Mouse (Mus musculus): ENCODE measurements around the gene Ywhae. TPM values are rescaled to one million over a fixed set of nuclear protein-coding genes. Genes with fewer than 3 reads are reported as not detected.

The Ywhae gene
- polyA plus RNA-seq, 1 experiment from 2014 or later, result 453 TPM

- Histone ChIP-seq H3K9me3 (ENCODE audit: low read length) (no peaks in the 10 kb centered on the region), H3K36me3 (ENCODE audit: insufficient read depth, low read length) (no peaks in the 10 kb centered on the region), H3K4me1 (ENCODE audit: insufficient read depth, low read depth, low read length) (no peaks in the 10 kb centered on the region), H3K4me3 (ENCODE audit: low read depth, low read length) (no peak overlapping the region), H3K27ac (ENCODE audit: low read length) (no peak overlapping the region), H3K4me2 (replicated peaks; ENCODE audit: low read depth, low read length) (no peak overlapping the region), H3K9ac (replicated peaks; ENCODE audit: low read depth) (no peak overlapping the region), H3K27me3 (replicated peaks; ENCODE audit: insufficient read depth, low read length) (no peaks in the 10 kb centered on the region)
- WGBS, result 91% methylated on average over 1 of the region's 1 CpGs
- no peak for ATAC-seq
- DNase-seq (ENCODE audit: low spot score), result no peak
- no peak for TF ChIP-seq EP300 (IDR thresholded peaks at IDR 0.05)
- peak; percentile 27; the same call in 1 of the 2 replicates for TF ChIP-seq CTCF (IDR thresholded peaks at IDR 0.05)
These were observed 43.2 kb downstream of the Ywhae start for GRCm38 (mm10) chr11:75775919-75776318.

GRCm38 (mm10) chr11:75781919-75782318, 49.2 kb downstream of the Ywhae start:
- H3K27me3 ChIP-seq (replicated peaks; ENCODE audit: insufficient read depth, low read length), result no peaks in the 10 kb centered on the region
- H3K4me2 ChIP-seq (replicated peaks; ENCODE audit: low read depth, low read length), result no peak overlapping the region
- no peak overlapping the region for H3K9ac ChIP-seq (replicated peaks; ENCODE audit: low read depth)
- peak; percentile 99 for TF ChIP-seq CTCF (IDR thresholded peaks at IDR 0.05)
- TF ChIP-seq EP300 (IDR thresholded peaks at IDR 0.05), result no peak
- peak; percentile 88 for DNase-seq (ENCODE audit: low spot score)
- peak; percentile 81 for ATAC-seq
- no peaks in the 10 kb centered on the region for H3K36me3 ChIP-seq (ENCODE audit: insufficient read depth, low read length)
- H3K4me3 ChIP-seq (ENCODE audit: low read depth, low read length), result no peak overlapping the region
- WGBS, result 15% methylated on average over 6 of the region's 6 CpGs
- no peaks in the 10 kb centered on the region for H3K4me1 ChIP-seq (ENCODE audit: insufficient read depth, low read depth, low read length)
- H3K27ac ChIP-seq (ENCODE audit: low read length), result no peak overlapping the region
- no peaks in the 10 kb centered on the region for H3K9me3 ChIP-seq (ENCODE audit: low read length)

GRCm38 (mm10) chr11:75783799-75784198, 51.1 kb downstream of the Ywhae start:
- H3K36me3 ChIP-seq (ENCODE audit: insufficient read depth, low read length), result no peaks in the 10 kb centered on the region
- H3K9ac ChIP-seq (replicated peaks; ENCODE audit: low read depth), result no peak overlapping the region
- H3K4me3 ChIP-seq (ENCODE audit: low read depth, low read length), result no peak overlapping the region
- no peak overlapping the region for H3K27ac ChIP-seq (ENCODE audit: low read length)
- ATAC-seq (no peak), DNase-seq (ENCODE audit: low spot score) (no peak)
- H3K9me3 ChIP-seq (ENCODE audit: low read length), result no peaks in the 10 kb centered on the region
- H3K4me1 ChIP-seq (ENCODE audit: insufficient read depth, low read depth, low read length), result no peaks in the 10 kb centered on the region
- TF ChIP-seq CTCF (IDR thresholded peaks at IDR 0.05) (no peak), EP300 (IDR thresholded peaks at IDR 0.05) (no peak)
- no peaks in the 10 kb centered on the region for H3K27me3 ChIP-seq (replicated peaks; ENCODE audit: insufficient read depth, low read length)
- 59% methylated on average over 5 of the region's 5 CpGs for WGBS
- H3K4me2 ChIP-seq (replicated peaks; ENCODE audit: low read depth, low read length), result no peak overlapping the region

GRCm38 (mm10) chr11:75785897-75786296, 53.2 kb downstream of the Ywhae start:
- H3K4me3 ChIP-seq (ENCODE audit: low read depth, low read length), result no peak overlapping the region
- no peak overlapping the region for H3K4me2 ChIP-seq (replicated peaks; ENCODE audit: low read depth, low read length)
- H3K9ac ChIP-seq (replicated peaks; ENCODE audit: low read depth), result no peak overlapping the region
- H3K36me3 ChIP-seq (ENCODE audit: insufficient read depth, low read length), result no peaks in the 10 kb centered on the region
- no peaks in the 10 kb centered on the region for H3K27me3 ChIP-seq (replicated peaks; ENCODE audit: insufficient read depth, low read length)
- no peak overlapping the region for H3K27ac ChIP-seq (ENCODE audit: low read length)
- WGBS, result 66% methylated on average over 8 of the region's 8 CpGs
- ATAC-seq, result no peak
- no peaks in the 10 kb centered on the region for H3K4me1 ChIP-seq (ENCODE audit: insufficient read depth, low read depth, low read length)
- DNase-seq (ENCODE audit: low spot score), result no peak
- no peaks in the 10 kb centered on the region for H3K9me3 ChIP-seq (ENCODE audit: low read length)
- TF ChIP-seq CTCF (IDR thresholded peaks at IDR 0.05) (no peak), EP300 (IDR thresholded peaks at IDR 0.05) (no peak)

GRCm38 (mm10) chr11:75792535-75792934, 59.9 kb downstream of the Ywhae start:
- Histone ChIP-seq H3K36me3 (ENCODE audit: insufficient read depth, low read length) (no peaks in the 10 kb centered on the region), H3K9me3 (ENCODE audit: low read length) (no peaks in the 10 kb centered on the region), H3K4me1 (ENCODE audit: insufficient read depth, low read depth, low read length) (no peaks in the 10 kb centered on the region), H3K4me2 (replicated peaks; ENCODE audit: low read depth, low read length) (no peak overlapping the region), H3K27me3 (replicated peaks; ENCODE audit: insufficient read depth, low read length) (peaks cover 28% of the 10 kb centered on the region), H3K4me3 (ENCODE audit: low read depth, low read length) (no peak overlapping the region), H3K9ac (replicated peaks; ENCODE audit: low read depth) (no peak overlapping the region), H3K27ac (ENCODE audit: low read length) (no peak overlapping the region)
- DNase-seq (ENCODE audit: low spot score), result no peak
- no peak for ATAC-seq
- TF ChIP-seq CTCF (IDR thresholded peaks at IDR 0.05) (no peak), EP300 (IDR thresholded peaks at IDR 0.05) (no peak)
- WGBS, result 76% methylated on average over 5 of the region's 5 CpGs

- Histone ChIP-seq H3K27ac (ENCODE audit: low read length) (no peak overlapping the region), H3K36me3 (ENCODE audit: insufficient read depth, low read length) (no peaks in the 10 kb centered on the region), H3K9ac (replicated peaks; ENCODE audit: low read depth) (no peak overlapping the region), H3K4me2 (replicated peaks; ENCODE audit: low read depth, low read length) (no peak overlapping the region), H3K27me3 (replicated peaks; ENCODE audit: insufficient read depth, low read length) (peaks cover 31% of the 10 kb centered on the region), H3K4me3 (ENCODE audit: low read depth, low read length) (no peak overlapping the region), H3K9me3 (ENCODE audit: low read length) (no peaks in the 10 kb centered on the region), H3K4me1 (ENCODE audit: insufficient read depth, low read depth, low read length) (no peaks in the 10 kb centered on the region)
- no peak for ATAC-seq
- WGBS, result 80% methylated on average over 5 of the region's 5 CpGs
- no peak for DNase-seq (ENCODE audit: low spot score)
- TF ChIP-seq CTCF (IDR thresholded peaks at IDR 0.05), result no peak
- no peak for TF ChIP-seq EP300 (IDR thresholded peaks at IDR 0.05)
These were observed 60.7 kb downstream of the Ywhae start for GRCm38 (mm10) chr11:75793351-75793750.
